Mouse (Mus musculus): ENCODE measurements around the gene A730015C16Rik.
A peak's percentile ranks its signal among the peaks of the same experiment; 100 is the strongest.

Gene A730015C16Rik

GRCm38 (mm10) chr4:108848505-108848848 lies at the start of gene A730015C16Rik:
TSS of gene A730015C16Rik (minus strand) at chr4:108848619.
- DNase-seq (ENCODE audit: low read depth, low spot score): no peak

- DNase-seq (ENCODE audit: low read depth, low spot score): no peak
Observed at GRCm38 (mm10) chr4:108890876-108891275, 42.5 kb upstream of the A730015C16Rik start.

GRCm38 (mm10) chr4:108887456-108887855 lies 39.0 kb upstream of the A730015C16Rik start:
- no peak for DNase-seq (ENCODE audit: low read depth, low spot score)

- DNase-seq (ENCODE audit: low read depth, low spot score): no peak
Observed at GRCm38 (mm10) chr4:108883815-108884214, 35.4 kb upstream of the A730015C16Rik start.

DNA sequence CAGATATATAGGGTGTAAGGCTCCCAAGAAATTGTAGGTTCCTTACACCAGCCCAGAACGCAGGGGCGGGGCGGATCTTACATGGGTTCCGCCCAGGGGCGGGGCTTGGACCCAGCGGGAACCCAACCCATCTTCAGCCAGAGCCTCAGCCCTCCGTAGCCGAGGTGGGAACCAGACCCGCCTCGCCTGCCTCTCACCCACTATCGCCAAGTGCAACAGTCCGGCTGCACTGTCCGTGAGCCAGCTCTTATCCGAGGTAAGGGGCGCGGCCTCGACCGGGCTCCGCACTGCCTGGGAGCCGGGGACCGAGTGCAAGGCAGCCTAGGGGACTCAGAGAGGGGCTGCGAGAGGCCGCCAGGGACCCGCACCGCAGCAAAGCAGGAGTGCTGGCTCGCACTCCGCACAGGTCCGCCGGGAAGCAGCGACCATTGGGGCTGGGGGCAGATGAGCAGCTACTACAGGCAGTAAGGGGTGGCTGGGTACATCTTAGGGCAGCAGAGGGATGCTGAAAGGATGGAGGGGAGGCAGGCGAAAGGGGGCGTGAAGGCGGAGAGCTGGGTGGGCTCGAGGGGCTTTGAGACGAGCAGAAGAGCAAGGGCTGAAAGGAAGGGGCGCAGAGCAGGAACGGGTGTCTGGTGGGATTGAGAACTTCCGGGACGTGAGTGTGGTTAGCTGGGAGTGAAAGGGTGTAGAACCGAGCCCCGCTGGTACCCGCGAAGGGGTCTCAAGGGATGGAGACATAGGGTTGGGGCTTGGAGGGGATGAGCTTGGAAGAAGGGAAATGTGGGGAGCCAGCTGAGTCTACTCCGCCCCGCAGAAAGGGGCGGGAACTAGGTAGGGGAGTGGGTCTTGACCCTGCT lies 30.8 kb upstream of the A730015C16Rik start, which contains the start of gene Rab3b:
Rab3b (plus strand) TSS at position 101 of the 860 bp plus-strand sequence.
- DNase-seq (ENCODE audit: low read depth, low spot score): peak; percentile 55

DNA sequence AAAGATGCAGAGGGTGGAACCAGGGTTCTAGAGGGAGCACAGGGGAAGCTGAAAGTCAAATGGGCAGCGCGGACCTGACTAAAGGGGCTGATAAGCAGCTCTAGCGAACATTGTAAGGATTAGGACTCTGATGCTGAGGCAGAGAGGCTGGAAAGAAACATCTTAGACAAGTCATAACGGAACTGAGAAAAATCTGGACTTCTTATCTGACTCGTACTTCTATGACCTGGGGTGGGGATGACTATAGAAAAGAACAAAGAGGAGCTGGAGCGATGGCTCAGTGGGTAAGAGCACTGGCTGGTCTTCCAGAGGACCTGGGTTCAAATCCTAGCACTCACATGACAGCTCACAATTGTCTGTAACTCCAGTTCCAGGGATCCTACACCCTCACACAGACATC lies 29.5 kb upstream of the A730015C16Rik start:
- no peak for DNase-seq (ENCODE audit: low read depth, low spot score)

DNA sequence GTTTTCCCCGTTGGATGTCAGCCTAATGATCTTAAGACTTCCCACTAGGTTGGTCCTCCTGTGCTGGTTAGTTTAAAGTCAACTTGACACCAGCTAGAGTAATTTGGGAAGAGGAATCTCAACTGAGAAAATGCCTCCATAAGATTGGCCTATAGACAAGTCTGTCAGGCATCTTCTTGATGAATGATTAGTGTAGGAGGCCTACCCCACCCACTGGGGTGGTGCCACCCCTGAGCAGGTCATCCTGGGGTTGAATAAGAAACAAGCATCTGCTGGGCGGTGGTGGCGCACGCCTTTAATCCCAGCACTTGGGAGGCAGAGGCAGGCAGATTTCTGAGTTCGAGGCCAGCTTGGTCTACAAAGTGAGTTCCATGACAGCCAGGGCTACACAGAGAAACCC lies 25.3 kb upstream of the A730015C16Rik start:
- no peak for DNase-seq (ENCODE audit: low read depth, low spot score)

- peak; percentile 72 for DNase-seq (ENCODE audit: low read depth, low spot score)
Observed at GRCm38 (mm10) chr4:108869730-108870374, 21.4 kb upstream of the A730015C16Rik start.

DNA sequence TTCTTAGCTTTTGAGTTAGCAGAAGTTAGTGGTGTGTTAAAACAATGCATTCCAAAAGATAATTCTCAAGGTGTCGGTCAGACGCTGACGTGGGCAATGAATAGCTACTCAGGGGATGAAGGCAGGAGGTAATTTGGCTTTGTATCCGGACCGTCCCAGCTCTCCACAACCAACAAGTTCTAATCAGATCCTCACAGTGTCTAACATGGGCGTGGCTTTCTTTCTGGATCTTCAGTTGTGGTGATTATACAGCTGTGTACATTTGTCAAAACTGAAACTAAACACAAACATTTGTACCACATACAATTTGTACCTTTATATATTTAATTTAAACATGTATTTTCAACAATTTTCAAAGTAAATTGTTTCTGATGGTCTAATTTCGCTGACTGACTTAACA lies 18.4 kb upstream of the A730015C16Rik start:
- no peak for DNase-seq (ENCODE audit: low read depth, low spot score)

- DNase-seq (ENCODE audit: low read depth, low spot score): peak; percentile 77
Observed at GRCm38 (mm10) chr4:108847715-108848504, 509 bp downstream of the A730015C16Rik start, which contains the start of gene Kti12. TSS of gene Kti12 (plus strand) at chr4:108847785.

GRCm38 (mm10) chr4:108845824-108846569 lies 2.4 kb downstream of the A730015C16Rik start:
- DNase-seq (ENCODE audit: low read depth, low spot score): no peak

GRCm38 (mm10) chr4:108843336-108843735 lies 5.1 kb downstream of the A730015C16Rik start:
- no peak for DNase-seq (ENCODE audit: low read depth, low spot score)

DNA sequence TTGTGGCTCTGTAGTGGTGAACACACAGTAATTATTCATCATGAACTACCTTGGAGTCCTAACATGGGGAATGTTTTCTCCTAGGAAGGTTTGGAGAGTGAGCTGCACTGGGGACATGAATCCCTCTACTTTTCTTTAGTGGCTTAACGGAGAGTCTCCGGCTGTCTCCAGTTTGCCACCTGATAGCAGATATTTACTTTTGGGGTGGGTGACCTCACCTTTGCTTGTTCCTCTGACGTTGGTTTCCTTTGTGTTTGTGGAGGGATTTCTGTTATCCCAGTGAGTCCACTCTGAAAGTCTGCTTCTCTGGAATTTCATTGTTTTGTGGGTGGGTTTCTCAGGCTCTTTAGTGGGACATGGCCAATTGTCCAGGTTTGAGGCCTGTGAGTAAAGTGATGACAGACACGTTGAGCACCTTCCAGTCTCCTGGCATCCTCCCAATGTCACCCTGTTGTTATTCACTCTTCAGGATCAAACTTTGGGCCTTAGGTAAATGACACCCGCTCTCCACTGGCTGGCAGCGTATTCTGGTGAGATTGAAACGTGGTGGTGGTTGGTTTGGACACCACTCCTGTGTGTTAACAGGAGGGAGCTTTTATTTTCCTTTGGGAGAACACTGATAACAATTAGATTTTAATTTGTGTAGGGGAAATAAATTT lies 6.4 kb downstream of the A730015C16Rik start:
- no peak for DNase-seq (ENCODE audit: low read depth, low spot score)

DNA sequence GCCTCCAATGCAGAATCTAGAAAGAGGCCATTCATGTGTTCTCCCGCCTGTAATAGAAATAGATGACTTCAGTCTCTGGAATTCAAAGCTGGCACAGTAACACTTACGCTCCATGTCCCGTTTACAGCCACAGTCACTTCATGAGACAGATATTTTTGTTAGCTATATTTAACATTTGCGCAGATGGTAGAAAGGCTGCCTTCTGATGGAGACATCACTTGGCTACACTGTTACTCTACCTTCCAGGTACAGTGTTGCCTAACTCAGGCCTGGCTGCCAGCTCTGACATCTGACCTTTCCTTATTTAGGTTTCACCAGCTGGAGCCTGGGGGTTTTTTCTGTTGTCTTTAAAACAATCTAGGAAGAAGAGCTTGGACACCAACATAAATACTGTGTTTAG lies 10.4 kb downstream of the A730015C16Rik start:
- DNase-seq (ENCODE audit: low read depth, low spot score): no peak

- DNase-seq (ENCODE audit: low read depth, low spot score): no peak
Observed at GRCm38 (mm10) chr4:108835496-108835895, 12.9 kb downstream of the A730015C16Rik start.

- DNase-seq (ENCODE audit: low read depth, low spot score): no peak
Observed at GRCm38 (mm10) chr4:108834971-108835311, 13.5 kb downstream of the A730015C16Rik start.

DNA sequence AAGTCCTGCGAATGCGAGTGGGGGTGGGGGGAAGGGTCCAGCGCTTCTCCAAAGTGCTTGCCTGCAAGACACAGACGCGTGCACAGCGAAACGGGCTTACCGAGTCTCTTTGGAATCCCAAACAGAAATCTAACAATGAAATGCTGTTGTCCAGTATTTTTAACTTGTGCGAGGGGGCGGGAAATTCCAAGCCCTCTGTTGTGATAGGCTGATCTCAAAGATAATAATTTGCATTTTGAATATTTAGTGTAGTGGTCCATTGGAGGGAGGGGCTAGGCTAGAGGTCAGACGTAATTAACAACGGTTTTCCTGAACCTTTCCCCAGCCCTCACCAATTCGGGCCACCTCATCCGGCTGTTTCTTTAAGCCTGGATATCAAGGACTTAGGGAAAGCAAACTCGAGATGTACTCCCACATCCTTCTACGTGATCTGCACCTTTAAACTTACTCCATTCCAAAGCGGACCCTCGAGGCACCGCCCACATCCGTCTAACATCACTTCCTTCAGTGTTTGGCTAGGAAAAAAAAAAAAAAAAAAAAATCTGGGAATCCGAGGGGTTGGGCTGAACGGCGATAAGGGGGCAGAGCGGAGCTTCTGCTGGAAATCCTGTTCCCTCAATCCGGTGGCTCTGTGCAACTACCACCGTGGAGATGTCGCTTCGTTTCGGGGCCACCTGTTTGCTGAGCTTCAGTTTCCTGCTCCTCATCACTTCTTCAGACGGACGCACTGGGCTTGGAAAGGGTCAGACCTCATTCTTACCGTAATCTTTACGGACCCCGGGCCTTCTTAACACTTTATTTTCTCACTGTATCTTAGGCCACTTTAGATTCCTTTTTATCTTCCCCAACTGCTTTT lies 14.1 kb downstream of the A730015C16Rik start, which contains the start of gene Txndc12:
Txndc12 (plus strand) TSS at position 487 of the 856 bp plus-strand sequence.
- peak; percentile 92 for DNase-seq (ENCODE audit: low read depth, low spot score)

DNA sequence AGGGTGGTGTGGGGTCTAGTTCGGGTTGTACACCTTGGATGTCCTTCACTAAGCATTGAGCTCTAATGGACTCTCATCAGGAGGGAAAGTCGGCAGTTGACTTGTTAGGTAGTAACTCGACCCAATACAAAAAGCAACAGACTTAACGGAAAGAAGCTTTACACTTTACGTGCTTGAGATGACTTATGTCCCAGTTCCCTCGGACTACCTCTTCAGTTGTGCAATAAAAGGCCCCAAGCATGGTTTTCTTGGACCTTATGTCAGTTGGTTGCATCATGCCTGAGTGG lies 14.6 kb downstream of the A730015C16Rik start:
- no peak for DNase-seq (ENCODE audit: low read depth, low spot score)

DNA sequence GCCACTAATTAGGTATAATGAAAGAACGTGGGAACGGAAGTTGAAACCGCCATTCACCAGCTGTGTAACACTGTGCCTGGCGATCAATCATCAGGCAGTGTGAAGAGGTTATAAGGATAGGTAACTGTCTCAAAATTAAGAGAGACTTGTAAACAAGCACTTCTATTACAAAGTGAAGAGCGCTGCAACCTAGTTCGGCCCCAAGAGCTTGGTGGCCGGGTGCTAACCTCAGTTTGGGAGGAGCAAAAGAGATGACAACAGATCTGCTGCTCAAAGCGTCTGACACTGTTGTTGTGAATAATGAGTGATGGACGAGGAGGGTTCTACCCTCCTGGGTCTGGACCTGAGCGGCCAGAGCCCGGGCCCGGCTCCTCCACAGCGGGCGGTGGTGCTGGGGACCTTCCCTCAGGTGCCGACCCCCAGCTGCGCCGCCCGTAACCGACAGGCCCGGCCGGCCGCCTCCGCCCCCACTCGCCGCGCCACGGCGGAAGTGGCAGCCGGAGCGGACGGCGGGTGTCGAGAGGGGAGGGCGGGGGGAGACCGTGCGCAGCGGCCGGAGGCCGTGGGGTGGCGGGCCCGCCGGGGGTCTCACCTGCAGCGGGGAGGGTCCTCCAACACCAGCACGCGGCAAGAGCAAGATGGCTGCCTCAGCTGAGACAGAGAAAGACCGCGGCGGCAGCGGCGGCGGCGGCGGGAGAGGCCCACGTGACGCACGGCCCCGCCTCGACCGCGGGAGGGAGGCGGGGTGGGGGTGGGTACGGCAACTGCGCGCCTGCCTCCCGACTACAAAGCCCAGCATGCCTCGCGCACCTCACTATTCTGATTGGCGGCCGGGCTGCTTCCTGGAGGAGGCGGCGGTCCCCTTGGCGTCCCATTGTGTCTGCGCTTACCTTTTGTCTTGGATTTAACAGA lies 15.2 kb downstream of the A730015C16Rik start, which contains the start of gene Btf3l4:
Btf3l4 (minus strand) TSS at position 699 of the 912 bp plus-strand sequence.
- peak; percentile 92 for DNase-seq (ENCODE audit: low read depth, low spot score)

All from brain, embryonic 18.5 days (tissue).